Mouse (Mus musculus) heart, postnatal 4 days (tissue): ENCODE data around the gene Mfap5. TPM values are rescaled to one million over a fixed set of nuclear protein-coding genes. Genes with fewer than 3 reads are reported as not detected.
"Not testable (repeated sequence)": the region's sequence is repeated elsewhere in the genome, so short reads cannot be mapped to it uniquely, and the experiment has no call there.

Experiments
- DNase-seq: peaks from one replicate; pipeline ENCODE4 v3.0.0; 2021
- total RNA-seq, 2 experiments: library from RNA; stranded (reverse); gene quantifications; 2 replicates each; pipeline ENCODE4 v1.2.3; 2021

Mfap5 gene
- total RNA-seq, result 10 to 100 TPM; 54.8 to 64.5 TPM

DNA sequence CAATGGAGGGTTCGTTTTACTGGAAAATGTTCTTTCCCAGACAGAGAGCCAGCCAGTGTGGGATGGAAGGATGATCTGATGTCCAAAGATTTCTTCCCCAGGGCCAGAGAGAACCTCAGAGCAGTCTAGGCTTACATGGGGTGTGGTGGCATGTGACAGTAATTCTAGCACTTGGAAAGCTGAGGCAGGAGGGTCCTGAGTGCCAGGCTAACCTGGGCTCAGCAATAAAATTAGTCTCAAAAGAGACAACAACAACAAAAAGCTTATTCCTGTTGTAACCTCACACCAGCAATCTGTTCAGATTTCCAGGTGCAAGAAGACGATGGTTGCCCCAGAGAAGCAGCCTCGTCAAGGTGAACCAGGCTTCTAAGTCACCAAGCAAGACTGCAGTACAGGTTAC lies at the start of gene Mfap5:
Gene Mfap5, plus strand, starts transcription at position 301 of the 400 bp plus-strand sequence.
- DNase-seq, result no peak

DNA sequence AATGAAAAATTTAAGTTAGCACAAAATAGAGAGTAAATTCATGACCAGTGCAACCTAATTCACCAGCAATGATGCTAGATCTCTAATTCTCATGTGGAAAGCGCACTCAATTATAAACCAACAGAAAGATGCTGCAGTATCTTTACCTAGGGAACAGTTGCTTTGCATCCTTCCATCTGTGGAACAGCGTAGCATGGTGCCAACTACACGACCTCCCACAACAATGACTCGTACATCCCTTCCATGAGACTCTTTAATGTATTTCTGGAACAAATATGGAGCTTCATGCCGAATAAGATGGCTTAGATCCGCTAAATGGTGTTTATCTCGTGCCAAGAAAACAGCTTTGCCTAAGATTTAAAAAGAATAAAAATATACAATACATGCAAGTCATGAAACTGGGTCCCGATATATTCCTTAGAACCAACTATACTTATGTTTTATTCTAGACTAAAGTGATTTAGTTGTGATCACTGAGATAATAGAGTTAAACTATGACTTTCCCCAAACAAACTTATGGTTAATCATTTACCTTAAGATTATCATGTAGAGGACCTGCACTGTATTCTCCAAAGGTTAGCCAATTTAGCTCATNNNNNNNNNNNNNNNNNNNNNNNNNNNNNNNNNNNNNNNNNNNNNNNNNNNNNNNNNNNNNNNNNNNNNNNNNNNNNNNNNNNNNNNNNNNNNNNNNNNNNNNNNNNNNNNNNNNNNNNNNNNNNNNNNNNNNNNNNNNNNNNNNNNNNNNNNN lies 46.5 kb upstream of the Mfap5 start:
- DNase-seq, result no peak

DNA sequence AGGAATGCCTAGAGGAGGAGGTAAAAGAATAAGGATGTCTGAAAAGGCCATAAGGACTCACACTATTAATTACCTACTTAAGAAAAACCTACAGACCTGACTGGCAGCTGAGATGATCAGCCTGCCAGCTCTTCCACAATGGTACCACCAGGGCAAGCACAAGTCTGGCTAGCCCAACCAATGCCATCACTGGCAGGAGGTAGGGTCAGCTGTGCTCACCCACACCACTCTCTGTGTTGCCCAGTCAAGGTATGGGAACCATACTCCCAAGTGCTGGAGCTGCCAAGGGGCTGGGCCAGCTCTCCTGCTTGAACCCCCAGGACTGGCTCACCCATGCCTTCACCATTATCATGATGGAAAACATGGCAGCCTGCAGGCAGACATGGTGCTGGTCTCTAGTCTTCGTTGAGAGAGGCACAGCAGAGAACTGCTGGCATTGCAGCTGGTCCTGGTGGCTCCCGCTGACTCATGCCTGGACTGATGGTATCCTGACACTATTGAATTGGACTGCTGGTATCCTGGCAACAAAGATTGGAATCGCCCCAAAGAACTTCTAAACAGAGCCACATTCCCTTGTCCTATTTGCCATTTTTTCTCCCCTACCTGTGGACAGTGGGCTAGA lies 39.4 kb upstream of the Mfap5 start:
- no peak for DNase-seq

- DNase-seq, result no peak
These were observed 36.5 kb upstream of the Mfap5 start for GRCm38 (mm10) chr6:122469030-122469640.

GRCm38 (mm10) chr6:122470240-122470639 lies 35.4 kb upstream of the Mfap5 start:
- no peak for DNase-seq

DNA sequence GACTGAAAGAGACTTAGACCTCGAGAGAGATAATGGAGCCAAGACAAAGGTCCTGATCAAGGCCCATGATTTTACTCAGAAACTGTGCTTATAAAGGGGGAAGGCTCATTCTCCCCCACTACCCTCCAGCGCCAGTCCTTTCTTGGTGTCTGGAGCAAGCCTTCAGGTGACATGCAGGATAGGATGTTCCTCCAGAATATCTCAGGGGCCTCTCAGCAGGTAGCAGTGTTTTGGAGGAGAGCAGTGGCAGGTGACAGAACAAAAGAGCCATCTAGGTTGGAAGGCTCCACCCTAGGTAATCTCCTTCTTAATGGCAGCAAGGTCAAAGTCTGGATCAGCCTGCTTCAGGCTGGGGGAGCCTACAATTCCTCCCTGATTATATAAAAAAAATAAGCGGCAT lies 34.2 kb upstream of the Mfap5 start:
- DNase-seq, result not testable (repeated sequence)

DNA sequence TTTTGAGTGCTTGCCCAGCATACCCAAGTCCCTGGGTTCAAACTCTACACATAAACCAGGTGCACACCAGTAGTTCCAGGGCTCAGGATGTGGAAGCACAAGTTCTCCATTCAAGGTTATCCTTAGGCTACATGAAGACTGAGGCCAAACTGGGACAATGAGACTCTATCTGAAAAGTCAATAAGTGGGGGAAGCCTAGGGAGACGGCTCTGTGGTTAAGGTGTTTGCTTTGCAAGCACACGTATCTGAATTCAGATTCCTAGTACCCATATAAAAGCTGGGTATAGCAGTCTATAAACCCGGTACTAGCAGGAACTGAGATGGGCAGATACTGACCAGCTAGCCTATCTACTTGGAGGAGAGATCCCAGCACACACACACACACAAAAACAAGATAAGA lies 27.6 kb upstream of the Mfap5 start:
- DNase-seq, result no peak

DNA sequence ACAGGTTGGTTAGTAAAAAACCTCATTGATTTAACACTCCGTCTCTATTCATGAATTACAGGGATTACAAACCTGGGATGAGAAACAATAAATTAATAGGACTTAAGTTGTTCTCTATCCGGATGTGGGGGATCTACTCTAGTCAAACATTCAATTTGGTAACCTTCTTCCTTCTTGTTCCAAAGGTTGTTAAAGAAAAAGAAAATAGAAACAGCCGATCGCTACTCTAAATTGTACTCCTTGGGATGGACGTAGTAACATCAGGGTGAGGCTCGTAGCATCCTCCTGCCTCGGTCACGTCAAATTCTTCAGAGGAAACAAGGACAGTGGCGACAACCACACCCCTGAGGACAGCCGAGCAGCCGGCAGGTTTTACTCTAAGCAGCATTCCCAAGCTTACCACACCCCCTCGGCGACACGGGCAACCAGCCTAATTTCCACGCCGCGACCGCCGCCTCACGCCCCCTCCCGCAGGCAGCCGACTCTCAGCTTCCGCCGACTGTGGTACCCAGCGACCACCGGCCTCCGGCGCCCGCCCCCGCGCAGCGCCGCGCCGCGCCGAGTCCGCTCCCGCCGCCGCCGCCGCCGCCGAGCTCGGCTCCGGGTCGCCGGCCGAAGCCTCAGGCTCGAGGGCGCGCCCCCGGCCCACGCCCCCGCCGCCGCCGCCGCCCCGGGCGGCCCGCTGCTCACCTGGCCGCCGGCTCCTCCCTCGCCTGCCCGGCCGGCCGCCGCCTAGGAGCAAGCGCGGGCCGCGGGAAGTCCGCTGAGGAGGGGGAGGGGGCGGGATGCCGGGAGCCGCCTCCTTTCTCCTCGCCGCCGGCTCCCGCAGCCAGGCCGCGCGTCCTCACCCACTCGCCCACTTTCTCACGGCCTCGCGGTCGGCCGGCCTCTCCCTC lies 20.0 kb upstream of the Mfap5 start:
- DNase-seq, result peak; percentile 17

- DNase-seq, result peak; percentile 26
These were observed 19.1 kb upstream of the Mfap5 start for GRCm38 (mm10) chr6:122486297-122487117.

- no peak for DNase-seq
These were observed 14.6 kb upstream of the Mfap5 start for GRCm38 (mm10) chr6:122490929-122491512.

DNA sequence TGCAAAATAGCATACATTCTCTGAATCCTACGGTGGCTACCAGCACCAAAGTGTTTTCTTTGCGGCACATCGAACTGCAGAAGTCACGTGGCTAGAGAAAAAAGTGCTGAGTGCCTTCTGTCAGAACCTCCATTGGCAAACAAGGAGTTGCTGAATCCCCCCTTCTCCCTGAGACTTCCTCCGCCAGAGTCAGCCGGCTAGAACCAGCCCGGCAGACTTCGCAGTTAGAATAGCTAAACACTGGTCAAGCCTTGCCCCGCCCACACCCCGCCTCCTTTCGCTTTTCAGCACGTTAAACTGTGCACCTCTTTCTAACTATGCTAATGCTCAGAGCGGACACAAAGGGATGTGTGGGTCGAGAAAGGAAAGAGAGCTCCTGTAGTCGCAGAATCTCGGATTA lies 14.1 kb upstream of the Mfap5 start:
- peak; percentile 75 for DNase-seq

DNA sequence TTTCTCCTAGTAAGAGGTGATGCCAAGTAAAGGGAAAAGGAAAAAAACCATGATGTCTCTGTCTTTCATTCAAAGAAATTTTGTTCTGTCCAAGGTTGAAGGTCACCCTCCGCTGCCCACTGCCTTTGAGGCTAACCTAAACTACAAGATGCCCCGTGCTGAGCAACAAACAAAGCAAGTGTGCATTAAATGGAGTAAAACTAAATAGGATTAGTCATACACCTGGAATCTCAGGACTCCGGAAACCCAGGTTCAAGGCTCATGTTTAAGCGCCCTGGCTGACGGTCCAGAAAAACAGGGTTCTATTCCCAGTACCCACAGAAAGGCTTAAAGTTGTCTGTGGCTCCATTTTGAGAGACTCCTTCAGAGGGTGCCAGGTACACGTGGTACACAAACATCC lies 13.2 kb upstream of the Mfap5 start:
- DNase-seq, result no peak

DNA sequence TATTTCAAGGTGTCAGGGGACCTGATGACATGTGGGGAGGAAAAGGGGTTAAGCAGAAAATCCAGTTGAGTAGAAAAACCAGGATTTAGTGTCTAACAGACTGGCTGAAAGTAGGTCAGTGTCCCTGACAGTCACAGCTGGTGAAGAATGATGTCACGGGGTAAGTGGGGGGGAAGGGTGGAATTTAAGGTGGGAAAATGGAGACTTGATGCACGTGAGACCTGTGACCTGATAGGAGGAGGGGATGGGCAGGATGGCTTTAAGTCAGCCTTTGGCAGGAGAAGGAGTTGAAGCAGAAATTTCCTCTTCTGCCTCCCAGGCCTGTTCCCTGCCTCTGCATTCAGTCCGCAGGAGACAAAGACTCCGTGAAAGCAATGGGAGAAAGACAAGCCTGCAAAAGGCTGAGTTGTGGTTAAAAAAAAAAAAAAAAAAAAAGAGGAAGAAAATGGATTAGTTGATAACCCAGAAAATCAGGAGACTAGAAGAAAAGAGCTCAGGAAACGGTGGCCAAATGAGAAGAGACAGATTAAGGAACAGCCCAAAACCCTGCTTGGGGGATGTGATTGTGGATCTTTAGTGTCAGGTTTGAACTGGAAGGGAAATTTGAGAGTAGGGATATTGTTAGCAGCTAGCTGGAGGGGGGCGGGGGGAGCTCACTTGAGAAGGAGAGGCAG lies 11.7 kb upstream of the Mfap5 start:
- DNase-seq, result no peak

DNA sequence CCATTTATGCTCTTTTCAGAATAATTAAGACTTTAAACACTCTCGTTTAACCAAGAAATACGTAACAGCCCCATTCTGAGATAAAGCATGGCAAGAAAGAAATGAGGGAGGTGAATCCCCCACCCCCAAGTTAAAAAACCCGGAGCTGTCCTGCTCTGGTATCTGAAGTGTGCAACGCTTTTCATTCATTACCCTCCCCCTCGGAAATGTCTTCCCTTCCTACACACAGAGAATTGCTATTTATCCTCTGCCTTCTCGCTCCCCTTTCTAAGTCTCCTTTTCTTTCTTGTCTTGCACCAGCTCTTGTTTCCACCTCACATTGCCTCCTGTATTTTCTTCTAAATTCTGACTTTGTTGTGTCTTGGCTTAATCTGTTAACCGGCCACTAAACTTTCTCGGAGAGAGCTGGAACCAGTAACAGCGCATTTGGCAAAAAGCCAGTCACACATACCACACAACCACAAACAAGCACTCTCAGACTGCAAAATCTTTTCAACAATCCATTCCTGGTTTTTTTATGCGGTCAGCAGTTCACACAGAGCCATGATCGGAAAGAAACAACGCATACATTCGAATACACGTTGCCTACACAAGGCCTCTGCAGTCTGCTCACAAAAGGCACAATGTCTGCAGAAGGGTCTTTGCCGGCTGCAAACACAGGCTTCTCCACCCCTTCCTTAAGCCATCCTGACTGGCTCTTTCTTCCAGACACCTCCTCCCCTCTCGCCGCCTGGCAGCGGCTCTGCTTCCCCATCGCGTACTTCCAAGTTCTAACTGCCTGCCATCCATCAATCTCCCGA lies 10.4 kb upstream of the Mfap5 start:
- DNase-seq, result peak; percentile 24

GRCm38 (mm10) chr6:122496501-122496900 lies 9.1 kb upstream of the Mfap5 start:
- peak; percentile 15 for DNase-seq

DNA sequence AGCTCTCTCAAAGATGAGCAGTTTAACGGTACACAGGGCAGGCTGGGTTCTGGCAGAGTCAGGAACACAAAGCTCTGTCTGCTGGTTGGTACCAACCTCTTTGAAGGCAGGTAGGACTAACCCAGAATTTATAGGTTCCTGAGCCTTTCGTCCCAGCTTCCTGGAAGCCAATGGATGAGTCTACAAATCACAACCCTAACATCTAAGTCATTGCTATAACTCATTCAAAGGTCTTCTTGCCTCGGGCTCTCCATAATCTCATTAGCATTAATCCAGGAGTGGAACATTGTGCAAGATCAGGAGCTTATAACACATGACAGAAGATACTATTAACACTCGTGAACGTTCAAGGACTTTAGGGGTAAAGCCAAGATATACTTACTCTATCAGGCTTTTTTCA lies 7.0 kb upstream of the Mfap5 start, which contains the start of gene Rimklb:
Gene Rimklb, minus strand, starts transcription at position 101 of the 400 bp plus-strand sequence.
- no peak for DNase-seq

GRCm38 (mm10) chr6:122505041-122505440 lies 604 bp upstream of the Mfap5 start:
- no peak for DNase-seq

DNA sequence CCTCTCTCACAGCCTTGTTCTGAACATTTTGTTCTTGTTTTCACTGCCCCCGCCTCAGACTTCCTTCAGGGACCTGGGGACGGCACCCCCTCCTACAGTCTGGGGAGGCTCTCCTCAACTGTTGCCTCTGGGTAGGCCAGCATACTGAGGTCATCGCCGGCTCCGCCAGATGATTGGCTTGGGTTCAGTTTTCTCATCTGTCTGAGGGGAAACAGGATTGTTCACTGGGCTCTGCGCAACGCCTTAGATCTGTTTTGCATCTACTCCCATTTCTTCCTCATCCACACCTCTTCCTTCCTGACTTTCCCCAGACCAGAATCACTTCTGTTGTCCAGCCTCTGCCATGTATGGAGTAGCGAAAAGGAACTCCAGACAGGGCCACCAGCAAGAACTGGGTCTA lies 2.8 kb downstream of the Mfap5 start:
- DNase-seq, result peak; percentile 75

DNA sequence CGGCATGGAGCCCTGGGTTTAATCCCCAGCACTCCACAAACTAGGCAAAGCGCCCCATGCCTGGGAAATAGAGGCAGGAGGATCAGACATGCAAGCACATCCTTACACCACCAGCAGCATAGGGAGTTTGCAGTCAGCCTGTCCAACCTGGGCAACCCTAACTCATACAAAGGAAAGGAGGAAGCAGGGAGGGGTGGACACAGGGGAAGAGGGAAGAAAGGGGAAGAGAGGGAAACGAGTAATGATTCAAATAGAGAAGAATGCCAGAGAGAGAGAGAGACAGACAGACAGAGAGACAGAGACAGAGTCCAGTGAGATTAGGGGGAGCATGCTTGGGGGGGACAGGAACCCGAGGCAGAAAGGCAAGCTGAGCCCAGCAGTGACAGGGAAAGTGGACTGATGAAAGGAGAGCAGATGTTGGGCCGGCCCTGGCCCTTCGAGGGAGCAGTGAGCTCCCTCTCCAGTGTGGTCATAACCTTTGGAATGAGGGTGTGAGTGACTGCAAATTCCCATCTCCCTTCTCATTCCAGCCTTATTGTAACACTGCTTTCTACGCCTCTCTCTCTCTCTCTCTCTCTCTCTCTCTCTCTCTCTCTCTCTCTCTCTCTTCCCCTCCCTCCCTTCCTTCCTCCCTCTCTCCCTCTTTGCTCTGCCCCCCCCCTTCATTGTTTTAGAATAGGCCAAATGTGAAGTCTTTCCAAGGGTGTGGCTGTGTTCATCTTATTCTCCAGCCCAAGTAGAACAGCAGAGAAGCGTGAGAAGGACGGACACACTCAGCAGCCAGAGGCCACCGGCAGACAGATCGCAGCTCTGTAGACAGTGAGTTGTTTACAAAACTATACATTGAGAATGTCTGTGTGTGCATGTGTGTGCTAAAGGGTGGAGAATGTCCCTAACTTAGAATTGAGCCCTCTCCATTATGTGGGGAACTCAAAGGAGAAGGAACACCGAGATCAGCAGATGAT lies 7.6 kb downstream of the Mfap5 start:
- peak; percentile 19 for DNase-seq
